Mouse (Mus musculus): Measurements from ENCODE around the gene Ankrd16. TPM values are rescaled to one million over a fixed set of nuclear protein-coding genes. Genes with fewer than 3 reads are reported as not detected.

Gene Ankrd16
- polyA plus RNA-seq, 1 experiment from 2014 or later: 26.9 TPM

DNA sequence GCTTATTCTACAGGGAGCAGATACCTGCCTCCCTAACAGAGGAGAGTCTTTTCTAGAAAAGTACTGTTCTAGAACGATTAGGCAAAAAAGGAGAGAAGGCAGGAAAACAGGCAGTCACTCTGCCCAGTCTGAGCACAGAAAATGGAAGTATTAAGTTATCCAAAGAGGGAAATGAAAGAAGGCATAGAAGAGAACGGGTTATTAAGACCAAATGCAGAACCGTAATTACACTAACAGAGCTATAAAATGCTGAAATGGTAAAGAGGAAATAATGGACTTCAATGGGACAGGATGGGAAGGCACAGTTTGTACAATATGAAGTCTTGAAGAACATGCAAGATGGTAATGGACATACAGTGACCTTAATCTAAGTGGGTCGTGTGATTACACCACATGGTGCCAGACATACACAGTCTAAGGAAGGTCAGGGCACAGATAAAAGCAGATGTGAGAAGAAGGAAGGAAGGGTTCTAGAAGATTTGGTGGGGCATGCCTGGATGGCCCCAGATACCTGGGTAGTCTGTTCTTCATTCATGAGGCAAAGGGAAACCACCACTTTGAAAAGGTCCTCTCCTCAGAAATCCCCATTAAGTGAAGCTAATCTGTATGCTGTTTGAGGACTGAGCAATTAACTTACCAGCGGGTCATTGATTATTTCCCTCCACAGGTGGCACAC is 11.1 kb upstream of the Ankrd16 start:
- Histone ChIP-seq H3K4me1 (ENCODE audit: control insufficient read depth, insufficient read depth, low read length) (no peaks in the 10 kb centered on the region), H3K27ac (ENCODE audit: low read depth, low read length) (no peak overlapping the region), H3K4me3 (ENCODE audit: low read depth, low read length) (no peak overlapping the region), H3K9me3 (ENCODE audit: control insufficient read depth, low read length) (no peaks in the 10 kb centered on the region), H3K4me2 (no peak overlapping the region), H3K27me3 (ENCODE audit: control insufficient read depth, insufficient read depth, low read length) (no peaks in the 10 kb centered on the region), H3K9ac (ENCODE audit: low read length) (no peak overlapping the region), H3K36me3 (ENCODE audit: control insufficient read depth, insufficient read depth, low read length) (peaks cover 29% of the 10 kb centered on the region)
- DNase-seq (ENCODE audit: low spot score, missing footprints) (no peak), ATAC-seq (ENCODE audit: low FRiP score) (no peak)
- 80% methylated on average over 5 of the region's 5 CpGs for WGBS

GRCm38 (mm10) chr2:11767161-11767545 is 10.5 kb upstream of the Ankrd16 start:
- no peak for DNase-seq (ENCODE audit: low spot score, missing footprints)
- no peak for ATAC-seq (ENCODE audit: low FRiP score)
- peaks cover 25% of the 10 kb centered on the region for H3K36me3 ChIP-seq (ENCODE audit: control insufficient read depth, insufficient read depth, low read length)
- no peak overlapping the region for H3K4me2 ChIP-seq
- H3K4me1 ChIP-seq (ENCODE audit: control insufficient read depth, insufficient read depth, low read length): no peaks in the 10 kb centered on the region
- H3K9ac ChIP-seq (ENCODE audit: low read length): no peak overlapping the region
- H3K4me3 ChIP-seq (ENCODE audit: low read depth, low read length): no peak overlapping the region
- WGBS: 78% methylated on average over 10 of the region's 10 CpGs
- H3K9me3 ChIP-seq (ENCODE audit: control insufficient read depth, low read length): no peaks in the 10 kb centered on the region
- no peak overlapping the region for H3K27ac ChIP-seq (ENCODE audit: low read depth, low read length)
- H3K27me3 ChIP-seq (ENCODE audit: control insufficient read depth, insufficient read depth, low read length): no peaks in the 10 kb centered on the region

DNA sequence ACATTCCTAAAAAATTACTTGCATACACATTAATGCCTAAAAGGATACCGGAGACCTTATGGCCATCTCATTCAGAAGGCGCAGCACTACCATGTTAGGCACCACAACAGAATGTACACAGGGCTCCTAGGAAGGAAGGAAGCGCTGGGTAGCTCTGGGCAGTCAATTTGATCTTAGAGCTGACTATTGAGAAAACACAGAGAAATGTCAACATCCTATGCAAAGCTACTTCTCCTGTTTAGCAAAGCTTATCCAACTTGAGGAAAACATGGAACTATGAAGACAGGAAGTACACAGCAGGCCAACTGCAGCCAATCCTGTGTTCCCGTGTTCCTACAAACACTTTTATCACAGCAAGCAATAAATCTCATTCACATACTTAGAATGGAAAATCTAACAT is 6.0 kb upstream of the Ankrd16 start:
- H3K4me3 ChIP-seq (ENCODE audit: low read depth, low read length): no peak overlapping the region

GRCm38 (mm10) chr2:11772401-11772800 is 5.3 kb upstream of the Ankrd16 start:
- H3K4me3 ChIP-seq (ENCODE audit: low read depth, low read length): no peak overlapping the region
- no peak overlapping the region for H3K27ac ChIP-seq (ENCODE audit: low read depth, low read length)
- H3K9me3 ChIP-seq (ENCODE audit: control insufficient read depth, low read length): no peaks in the 10 kb centered on the region
- H3K36me3 ChIP-seq (ENCODE audit: control insufficient read depth, insufficient read depth, low read length): peaks cover 6% of the 10 kb centered on the region; the same call in 1 of the 2 replicates
- H3K4me1 ChIP-seq (ENCODE audit: control insufficient read depth, insufficient read depth, low read length): peaks cover 7% of the 10 kb centered on the region
- DNase-seq (ENCODE audit: low spot score, missing footprints) (no peak), ATAC-seq (ENCODE audit: low FRiP score) (no peak)
- no peak overlapping the region for H3K4me2 ChIP-seq
- H3K9ac ChIP-seq (ENCODE audit: low read length): no peak overlapping the region
- H3K27me3 ChIP-seq (ENCODE audit: control insufficient read depth, insufficient read depth, low read length): no peaks in the 10 kb centered on the region
- WGBS: 81% methylated on average over 4 of the region's 4 CpGs

More for the DNA sequence above, 6.0 kb upstream of the Ankrd16 start:
- DNase-seq (ENCODE audit: low spot score, missing footprints): no peak
- H3K36me3 ChIP-seq (ENCODE audit: control insufficient read depth, insufficient read depth, low read length): peaks cover 10% of the 10 kb centered on the region
- H3K4me2 ChIP-seq: no peak overlapping the region
- ATAC-seq (ENCODE audit: low FRiP score): no peak
- no peak overlapping the region for H3K27ac ChIP-seq (ENCODE audit: low read depth, low read length)
- H3K27me3 ChIP-seq (ENCODE audit: control insufficient read depth, insufficient read depth, low read length): no peaks in the 10 kb centered on the region
- no peaks in the 10 kb centered on the region for H3K9me3 ChIP-seq (ENCODE audit: control insufficient read depth, low read length)
- no peak overlapping the region for H3K9ac ChIP-seq (ENCODE audit: low read length)
- WGBS: 90% methylated on average over 4 of the region's 4 CpGs
- peaks cover 6% of the 10 kb centered on the region for H3K4me1 ChIP-seq (ENCODE audit: control insufficient read depth, insufficient read depth, low read length)

DNA sequence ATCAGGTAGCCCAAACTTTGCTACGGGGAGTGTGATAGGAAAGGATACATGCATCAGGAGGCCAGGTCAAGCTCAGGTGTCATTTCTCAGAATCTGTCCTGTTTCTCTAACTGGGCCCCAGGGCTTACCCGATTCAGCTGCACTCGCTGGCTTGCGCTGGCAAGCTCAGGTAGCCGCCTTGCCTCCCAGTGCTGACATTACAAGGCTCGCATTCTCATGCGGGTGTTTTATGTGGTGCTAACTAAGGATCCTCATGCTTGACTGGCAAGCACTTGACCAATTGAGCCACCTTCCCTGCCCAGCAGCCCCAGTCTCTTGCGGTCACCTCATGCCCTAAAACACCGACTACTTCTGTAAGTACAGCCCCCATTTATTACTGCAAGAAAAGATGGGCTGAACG is 3.2 kb upstream of the Ankrd16 start:
- H3K27me3 ChIP-seq (ENCODE audit: control insufficient read depth, insufficient read depth, low read length): no peaks in the 10 kb centered on the region
- ATAC-seq (ENCODE audit: low FRiP score) (no peak), DNase-seq (ENCODE audit: low spot score, missing footprints) (no peak)
- 92% methylated on average over 10 of the region's 10 CpGs for WGBS
- H3K4me1 ChIP-seq (ENCODE audit: control insufficient read depth, insufficient read depth, low read length): peaks cover 12% of the 10 kb centered on the region
- H3K36me3 ChIP-seq (ENCODE audit: control insufficient read depth, insufficient read depth, low read length): peaks cover 1% of the 10 kb centered on the region; the same call in 1 of the 2 replicates
- H3K27ac ChIP-seq (ENCODE audit: low read depth, low read length): no peak overlapping the region
- no peaks in the 10 kb centered on the region for H3K9me3 ChIP-seq (ENCODE audit: control insufficient read depth, low read length)
- H3K4me3 ChIP-seq (ENCODE audit: low read depth, low read length): no peak overlapping the region
- H3K9ac ChIP-seq (ENCODE audit: low read length): no peak overlapping the region
- H3K4me2 ChIP-seq: no peak overlapping the region

DNA sequence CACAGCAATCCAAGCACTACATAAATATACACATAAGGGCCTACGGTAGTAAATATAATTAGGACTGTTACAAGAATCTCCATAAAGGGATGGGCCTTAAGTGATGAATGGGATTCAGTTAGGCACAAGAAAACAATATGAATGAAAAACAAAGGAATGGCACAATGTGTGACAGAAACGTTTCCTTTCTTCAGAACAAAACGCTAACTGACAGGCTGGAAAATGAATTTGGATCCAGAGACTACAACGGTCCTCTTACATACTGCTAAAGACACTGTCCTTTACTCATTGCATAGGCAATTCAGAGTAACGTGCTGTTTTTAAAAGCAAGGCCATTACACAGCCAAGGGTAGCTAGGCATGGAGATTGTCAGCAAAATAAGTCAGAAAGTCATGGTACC is 2.6 kb upstream of the Ankrd16 start:
- WGBS: 80% methylated on average over 5 of the region's 5 CpGs
- no peaks in the 10 kb centered on the region; the same call in 1 of the 2 replicates for H3K36me3 ChIP-seq (ENCODE audit: control insufficient read depth, insufficient read depth, low read length)
- no peak for ATAC-seq (ENCODE audit: low FRiP score)
- peaks cover 15% of the 10 kb centered on the region for H3K4me1 ChIP-seq (ENCODE audit: control insufficient read depth, insufficient read depth, low read length)
- H3K9ac ChIP-seq (ENCODE audit: low read length): no peak overlapping the region
- H3K27me3 ChIP-seq (ENCODE audit: control insufficient read depth, insufficient read depth, low read length): no peaks in the 10 kb centered on the region
- DNase-seq (ENCODE audit: low spot score, missing footprints): no peak
- H3K9me3 ChIP-seq (ENCODE audit: control insufficient read depth, low read length): no peaks in the 10 kb centered on the region
- H3K27ac ChIP-seq (ENCODE audit: low read depth, low read length): no peak overlapping the region
- no peak overlapping the region for H3K4me3 ChIP-seq (ENCODE audit: low read depth, low read length)
- no peak overlapping the region for H3K4me2 ChIP-seq

DNA sequence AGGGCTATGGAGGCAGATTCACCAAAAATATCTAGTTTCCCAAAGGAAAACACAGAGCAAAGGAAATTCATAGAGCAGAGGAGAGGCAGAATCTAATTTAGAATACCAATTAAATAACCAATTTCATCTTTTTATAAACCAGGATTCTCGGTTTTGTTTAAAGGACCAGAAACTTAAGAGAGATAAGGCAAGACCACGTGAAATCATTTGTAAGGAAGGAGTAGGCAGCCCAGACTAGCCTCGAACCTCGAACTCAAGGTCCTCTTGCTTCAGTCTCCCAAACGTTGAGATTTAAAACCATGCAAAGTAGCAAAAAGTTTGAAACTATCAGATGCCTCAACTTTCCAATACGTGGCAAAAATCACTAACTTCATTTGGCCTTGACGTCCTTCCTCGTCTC is 1.3 kb upstream of the Ankrd16 start:
- DNase-seq (ENCODE audit: low spot score, missing footprints) (no peak), ATAC-seq (ENCODE audit: low FRiP score) (no peak)
- Histone ChIP-seq H3K4me1 (ENCODE audit: control insufficient read depth, insufficient read depth, low read length) (peaks cover 15% of the 10 kb centered on the region), H3K36me3 (ENCODE audit: control insufficient read depth, insufficient read depth, low read length) (peaks cover 2% of the 10 kb centered on the region), H3K4me3 (ENCODE audit: low read depth, low read length) (peak overlapping the region; percentile 85), H3K27me3 (ENCODE audit: control insufficient read depth, insufficient read depth, low read length) (no peaks in the 10 kb centered on the region), H3K9me3 (ENCODE audit: control insufficient read depth, low read length) (no peaks in the 10 kb centered on the region), H3K4me2 (peak overlapping the region; percentile 65), H3K9ac (ENCODE audit: low read length) (peak overlapping the region; percentile 82; the same call in 1 of the 2 replicates), H3K27ac (ENCODE audit: low read depth, low read length) (no peak overlapping the region)
- WGBS: 56% methylated on average over 8 of the region's 8 CpGs

DNA sequence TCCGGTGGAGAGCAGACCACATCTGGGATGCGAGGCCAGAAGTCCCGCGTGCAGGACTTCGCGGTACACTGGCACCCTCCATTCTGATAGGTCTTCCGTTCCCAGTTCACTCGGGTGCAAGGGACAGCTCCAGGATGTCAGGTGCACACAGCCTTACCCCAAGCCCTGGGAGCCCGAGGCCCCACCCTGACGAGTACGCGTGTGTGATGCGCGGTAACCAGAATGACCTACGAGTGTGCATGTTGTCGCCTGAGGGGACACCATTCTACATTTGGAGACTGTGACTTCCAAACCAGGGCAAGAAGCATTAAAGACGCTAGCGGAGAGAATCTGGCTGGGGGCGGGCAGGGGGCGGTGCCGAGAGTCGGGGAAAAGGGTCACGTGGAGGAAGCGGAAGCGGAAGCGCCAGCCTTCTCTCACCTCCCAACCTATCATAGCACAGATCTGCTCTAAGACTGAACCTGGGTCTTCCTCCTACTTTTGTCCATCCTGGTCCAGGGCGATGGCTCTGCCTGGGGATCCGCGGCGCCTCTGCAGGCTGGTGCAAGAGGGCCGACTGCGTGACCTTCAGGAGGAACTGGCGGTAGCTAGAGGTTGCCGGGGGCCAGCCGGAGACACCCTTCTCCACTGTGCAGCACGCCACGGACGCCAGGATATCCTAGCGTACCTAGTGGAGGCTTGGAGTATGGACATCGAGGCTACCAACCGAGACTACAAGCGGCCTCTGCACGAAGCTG is 579 bp downstream of the Ankrd16 start:
- Histone ChIP-seq H3K4me2 (peak overlapping the region; percentile 88), H3K4me1 (ENCODE audit: control insufficient read depth, insufficient read depth, low read length) (peaks cover 15% of the 10 kb centered on the region), H3K27me3 (ENCODE audit: control insufficient read depth, insufficient read depth, low read length) (no peaks in the 10 kb centered on the region), H3K9me3 (ENCODE audit: control insufficient read depth, low read length) (no peaks in the 10 kb centered on the region), H3K4me3 (ENCODE audit: low read depth, low read length) (peak overlapping the region; percentile 85), H3K27ac (ENCODE audit: low read depth, low read length) (peak overlapping the region; percentile 81), H3K36me3 (ENCODE audit: control insufficient read depth, insufficient read depth, low read length) (peaks cover 11% of the 10 kb centered on the region), H3K9ac (ENCODE audit: low read length) (peak overlapping the region; percentile 81)
- WGBS: under 1% methylated on average over 43 of the region's 43 CpGs
- peak; percentile 98 for DNase-seq (ENCODE audit: low spot score, missing footprints)
- ATAC-seq (ENCODE audit: low FRiP score): peak; percentile 85

- peaks cover 6% of the 10 kb centered on the region for H3K4me1 ChIP-seq (ENCODE audit: control insufficient read depth, insufficient read depth, low read length)
- no peak overlapping the region for H3K27ac ChIP-seq (ENCODE audit: low read depth, low read length)
- no peak overlapping the region for H3K4me2 ChIP-seq
- no peaks in the 10 kb centered on the region for H3K27me3 ChIP-seq (ENCODE audit: control insufficient read depth, insufficient read depth, low read length)
- WGBS: 89% methylated on average over 6 of the region's 6 CpGs
- H3K4me3 ChIP-seq (ENCODE audit: low read depth, low read length): no peak overlapping the region
- no peak for DNase-seq (ENCODE audit: low spot score, missing footprints)
- no peak overlapping the region for H3K9ac ChIP-seq (ENCODE audit: low read length)
- no peaks in the 10 kb centered on the region for H3K9me3 ChIP-seq (ENCODE audit: control insufficient read depth, low read length)
- peaks cover 11% of the 10 kb centered on the region for H3K36me3 ChIP-seq (ENCODE audit: control insufficient read depth, insufficient read depth, low read length)
- ATAC-seq (ENCODE audit: low FRiP score): no peak
These were observed 6.5 kb downstream of the Ankrd16 start for GRCm38 (mm10) chr2:11784159-11784558.
